Mouse (Mus musculus): ENCODE results near the gene Etnk2. TPM values are rescaled to one million over a fixed set of nuclear protein-coding genes. Genes with fewer than 3 reads are reported as not detected.

The Etnk2 gene
- total and polyA plus RNA-seq, 2 experiments from 2014 or later = 29.6 to 49.7 TPM

- no peaks in the 10 kb centered on the region for H3K36me3 ChIP-seq (ENCODE audit: insufficient read depth, low read length)
- DNase-seq (ENCODE audit: low spot score) (no peak), ATAC-seq (no peak)
- peaks cover 9% of the 10 kb centered on the region; the same call in 1 of the 2 replicates for H3K4me1 ChIP-seq (ENCODE audit: insufficient read depth, low read length)
- no peak overlapping the region for H3K27ac ChIP-seq
- H3K9ac ChIP-seq (replicated peaks; ENCODE audit: low read length) = no peak overlapping the region
- H3K9me3 ChIP-seq (ENCODE audit: low read length) = no peaks in the 10 kb centered on the region
- H3K27me3 ChIP-seq (ENCODE audit: insufficient read depth, low read length) = no peaks in the 10 kb centered on the region
- H3K4me3 ChIP-seq (ENCODE audit: low read length) = no peak overlapping the region
- 46% methylated on average over 8 of the region's 8 CpGs for WGBS
- TF ChIP-seq CTCF (IDR thresholded peaks at IDR 0.05; ENCODE audit: low read depth) = no peak
- no peak overlapping the region for H3K4me2 ChIP-seq (ENCODE audit: low read depth, low read length)
Observed at GRCm38 (mm10) chr1:133411506-133412147, 48.3 kb downstream of the Etnk2 start.

- Histone ChIP-seq H3K4me2 (ENCODE audit: low read depth, low read length) (no peak overlapping the region), H3K9me3 (ENCODE audit: low read length) (no peaks in the 10 kb centered on the region), H3K27ac (no peak overlapping the region; the same call in 1 of the 2 replicates), H3K9ac (replicated peaks; ENCODE audit: low read length) (no peak overlapping the region), H3K27me3 (ENCODE audit: insufficient read depth, low read length) (no peaks in the 10 kb centered on the region), H3K4me3 (ENCODE audit: low read length) (no peak overlapping the region), H3K4me1 (ENCODE audit: insufficient read depth, low read length) (peaks cover 9% of the 10 kb centered on the region; the same call in 1 of the 2 replicates), H3K36me3 (ENCODE audit: insufficient read depth, low read length) (no peaks in the 10 kb centered on the region)
- 0 out of 2 replicates have a peak, but pooled peaks have one; percentile 19 for ATAC-seq
- WGBS = 62% methylated on average over 9 of the region's 9 CpGs
- no peak for TF ChIP-seq CTCF (IDR thresholded peaks at IDR 0.05; ENCODE audit: low read depth)
- no peak for DNase-seq (ENCODE audit: low spot score)
Observed at GRCm38 (mm10) chr1:133412941-133413340, 49.6 kb downstream of the Etnk2 start.

- TF ChIP-seq CTCF (IDR thresholded peaks at IDR 0.05; ENCODE audit: low read depth) = no peak
Observed at GRCm38 (mm10) chr1:133415086-133415485, 51.7 kb downstream of the Etnk2 start.

GRCm38 (mm10) chr1:133415505-133415904 lies 52.1 kb downstream of the Etnk2 start:
- no peaks in the 10 kb centered on the region for H3K27me3 ChIP-seq (ENCODE audit: insufficient read depth, low read length)
- no peak overlapping the region for H3K9ac ChIP-seq (replicated peaks; ENCODE audit: low read length)
- H3K4me1 ChIP-seq (ENCODE audit: insufficient read depth, low read length) = peaks cover 9% of the 10 kb centered on the region; the same call in 1 of the 2 replicates
- H3K36me3 ChIP-seq (ENCODE audit: insufficient read depth, low read length) = no peaks in the 10 kb centered on the region
- ATAC-seq (no peak), DNase-seq (ENCODE audit: low spot score) (no peak)
- no peak overlapping the region for H3K4me3 ChIP-seq (ENCODE audit: low read length)
- H3K27ac ChIP-seq = no peak overlapping the region
- 55% methylated on average over 6 of the region's 6 CpGs for WGBS
- no peaks in the 10 kb centered on the region for H3K9me3 ChIP-seq (ENCODE audit: low read length)
- no peak overlapping the region for H3K4me2 ChIP-seq (ENCODE audit: low read depth, low read length)
- no peak for TF ChIP-seq CTCF (IDR thresholded peaks at IDR 0.05; ENCODE audit: low read depth)

More at GRCm38 (mm10) chr1:133415086-133415485, 51.7 kb downstream of the Etnk2 start:
- no peak overlapping the region for H3K27ac ChIP-seq
- H3K4me3 ChIP-seq (ENCODE audit: low read length) = no peak overlapping the region
- H3K4me2 ChIP-seq (ENCODE audit: low read depth, low read length) = no peak overlapping the region
- ATAC-seq (no peak), DNase-seq (ENCODE audit: low spot score) (no peak)
- no peaks in the 10 kb centered on the region for H3K27me3 ChIP-seq (ENCODE audit: insufficient read depth, low read length)
- H3K4me1 ChIP-seq (ENCODE audit: insufficient read depth, low read length) = peaks cover 9% of the 10 kb centered on the region; the same call in 1 of the 2 replicates
- no peak overlapping the region for H3K9ac ChIP-seq (replicated peaks; ENCODE audit: low read length)
- WGBS = 53% methylated on average over 7 of the region's 7 CpGs
- no peaks in the 10 kb centered on the region for H3K9me3 ChIP-seq (ENCODE audit: low read length)
- no peaks in the 10 kb centered on the region for H3K36me3 ChIP-seq (ENCODE audit: insufficient read depth, low read length)

- DNase-seq (ENCODE audit: low spot score) = no peak
- no peaks in the 10 kb centered on the region for H3K9me3 ChIP-seq (ENCODE audit: low read length)
- H3K36me3 ChIP-seq (ENCODE audit: insufficient read depth, low read length) = no peaks in the 10 kb centered on the region
- H3K27ac ChIP-seq = no peak overlapping the region
- H3K4me1 ChIP-seq (ENCODE audit: insufficient read depth, low read length) = peaks cover 9% of the 10 kb centered on the region; the same call in 1 of the 2 replicates
- WGBS = 76% methylated on average over 7 of the region's 7 CpGs
- no peak overlapping the region for H3K9ac ChIP-seq (replicated peaks; ENCODE audit: low read length)
- ATAC-seq = no peak
- no peak overlapping the region for H3K4me3 ChIP-seq (ENCODE audit: low read length)
- no peak for TF ChIP-seq CTCF (IDR thresholded peaks at IDR 0.05; ENCODE audit: low read depth)
- no peaks in the 10 kb centered on the region for H3K27me3 ChIP-seq (ENCODE audit: insufficient read depth, low read length)
- H3K4me2 ChIP-seq (ENCODE audit: low read depth, low read length) = no peak overlapping the region
Observed at GRCm38 (mm10) chr1:133416472-133416871, 53.1 kb downstream of the Etnk2 start.

- no peak overlapping the region for H3K27ac ChIP-seq
- no peaks in the 10 kb centered on the region for H3K36me3 ChIP-seq (ENCODE audit: insufficient read depth, low read length)
- H3K9ac ChIP-seq (replicated peaks; ENCODE audit: low read length) = no peak overlapping the region
- no peaks in the 10 kb centered on the region for H3K27me3 ChIP-seq (ENCODE audit: insufficient read depth, low read length)
- H3K4me1 ChIP-seq (ENCODE audit: insufficient read depth, low read length) = peaks cover 9% of the 10 kb centered on the region; the same call in 1 of the 2 replicates
- no peak for ATAC-seq
- no peaks in the 10 kb centered on the region for H3K9me3 ChIP-seq (ENCODE audit: low read length)
- no peak overlapping the region for H3K4me3 ChIP-seq (ENCODE audit: low read length)
- WGBS = 67% methylated on average over 3 of the region's 3 CpGs
- H3K4me2 ChIP-seq (ENCODE audit: low read depth, low read length) = no peak overlapping the region
- no peak for DNase-seq (ENCODE audit: low spot score)
- no peak for TF ChIP-seq CTCF (IDR thresholded peaks at IDR 0.05; ENCODE audit: low read depth)
Observed at GRCm38 (mm10) chr1:133417113-133417512, 53.7 kb downstream of the Etnk2 start.

GRCm38 (mm10) chr1:133417539-133417938 lies 54.2 kb downstream of the Etnk2 start:
- Histone ChIP-seq H3K36me3 (ENCODE audit: insufficient read depth, low read length) (no peaks in the 10 kb centered on the region), H3K27ac (0 out of 2 replicates have a peak overlapping the region, but pooled peaks have one; percentile 49), H3K4me1 (ENCODE audit: insufficient read depth, low read length) (peaks cover 9% of the 10 kb centered on the region; the same call in 1 of the 2 replicates), H3K9ac (replicated peaks; ENCODE audit: low read length) (peak overlapping the region; percentile 30; the same call in 1 of the 2 replicates), H3K4me3 (ENCODE audit: low read length) (no peak overlapping the region), H3K9me3 (ENCODE audit: low read length) (no peaks in the 10 kb centered on the region), H3K4me2 (ENCODE audit: low read depth, low read length) (peak overlapping the region; percentile 53), H3K27me3 (ENCODE audit: insufficient read depth, low read length) (no peaks in the 10 kb centered on the region)
- DNase-seq (ENCODE audit: low spot score) (no peak), ATAC-seq (0 out of 2 replicates have a peak, but pooled peaks have one; percentile 15)
- 73% methylated on average over 1 of the region's 1 CpGs for WGBS
- TF ChIP-seq CTCF (IDR thresholded peaks at IDR 0.05; ENCODE audit: low read depth) = no peak
